Mouse (Mus musculus): ENCODE measurements at regions not wholly inside any gene's neighbourhood (a gene's known extent, or its start where the extent isn't known, plus 50 kb on each side); places are given as distances from the start of the nearest gene placed in this dataset.

DNA sequence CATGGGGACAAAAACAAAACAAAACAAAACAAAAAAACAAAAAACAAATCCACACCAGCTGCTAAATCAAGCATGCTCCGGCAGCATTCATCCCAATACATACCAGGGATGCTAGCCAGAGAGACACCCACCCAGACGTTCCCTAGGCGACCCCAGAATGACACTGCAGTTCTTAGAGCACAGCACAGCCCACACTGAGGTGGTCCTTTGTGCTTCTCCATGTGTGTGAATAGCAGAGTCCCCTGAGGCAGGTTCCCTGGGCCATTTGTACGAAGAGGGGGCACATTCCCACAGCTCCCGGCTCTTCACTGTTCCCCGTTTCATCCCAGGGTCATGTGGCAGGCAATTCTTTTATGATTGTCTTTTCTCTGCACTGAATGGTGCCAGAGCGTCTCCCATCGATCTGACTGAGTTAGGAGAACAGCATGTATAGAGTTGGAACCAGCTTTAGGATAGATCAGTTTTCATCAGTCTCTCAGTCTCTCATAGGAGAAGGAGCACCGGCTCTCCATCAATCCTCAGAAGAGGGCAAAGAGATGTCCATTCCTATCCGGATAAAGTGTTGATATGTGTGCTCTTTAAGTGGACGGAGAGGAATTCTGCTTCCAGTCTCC, 136.7 kb upstream of the Arl4c start:
- TF ChIP-seq CTCF (IDR thresholded peaks at IDR 0.05; ENCODE audit: extremely low read depth, insufficient read depth, low read length) (no peak), POLR2A (IDR thresholded peaks at IDR 0.05; ENCODE audit: extremely low read depth, insufficient read depth, low read length) (no peak)

All from cortical plate, adult 2 months (tissue).